ENCODE assay signal across 17 mouse cellular contexts in the genomic region with DNA sequence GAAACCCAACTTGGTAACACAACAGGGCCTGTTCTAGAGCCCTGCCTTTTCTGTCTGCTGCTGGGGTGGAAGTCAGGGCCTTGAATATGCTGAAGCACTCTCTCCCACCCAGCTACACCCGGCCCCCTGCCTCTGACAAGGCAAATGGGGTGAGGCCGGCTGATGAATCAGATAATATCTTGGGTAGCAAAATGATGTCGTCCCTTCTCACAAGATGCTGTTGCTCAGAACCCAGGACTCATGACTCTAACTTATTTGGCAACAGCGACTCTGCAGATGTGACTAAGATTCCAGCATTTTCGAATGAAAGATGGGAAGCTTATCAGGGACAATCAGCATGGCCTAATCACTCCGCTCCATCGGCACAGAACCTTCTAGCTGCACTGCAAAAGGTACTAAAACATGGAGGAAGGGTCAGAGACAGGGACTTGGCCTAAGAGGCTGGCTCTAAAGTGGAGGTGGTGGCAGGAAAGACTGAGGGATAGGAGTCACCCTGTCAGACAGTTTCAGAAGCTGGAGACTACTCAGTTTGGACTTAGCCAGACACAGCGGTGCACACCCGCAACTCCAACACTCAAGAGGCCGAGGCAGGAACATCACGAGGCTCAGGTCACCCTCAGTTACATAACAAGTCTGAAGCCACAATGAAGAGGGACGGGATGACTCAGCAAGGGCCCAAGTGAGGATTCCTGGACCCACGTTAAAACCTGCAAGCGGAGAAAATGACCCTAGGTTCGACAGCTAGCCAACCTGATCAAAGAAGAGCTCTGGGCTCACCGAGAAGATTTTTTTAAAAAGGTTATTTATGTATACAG. TPM values are rescaled to one million over a fixed set of nuclear protein-coding genes. Genes with fewer than 3 reads are reported as not detected.
DNase-seq lines count a peak whose midpoint lies in the region; ATAC-seq and TF ChIP-seq lines count a peak whose summit lies in the region.
"Had no signal": no experiment of that assay in that cellular context is flagged by ENCODE, and none has a peak within 500 bp of the region (broad histone marks: within the 10 kb centered on the region; RNA-seq: fewer than 3 reads in every experiment).

No protein-coding gene starts in this region.

- 80% methylated on average over 16 of the region's 16 CpGs for WGBS in liver, adult 2 months
- 72% methylated on average over 16 of the region's 16 CpGs for WGBS in liver, embryonic 11.5 days
- 47% methylated on average over 16 of the region's 16 CpGs for WGBS in bone marrow, adult 2 months

- H3K9me3 ChIP-seq in liver, embryonic 11.5 days (ENCODE audit: control insufficient read depth, low read length) = no peaks in the 10 kb centered on the region
- H3K9me3 ChIP-seq: limb, embryonic 13.5 days had no signal

- H3K9ac ChIP-seq in liver, adult 2 months (ENCODE audit: low read depth, low read length) = no peak overlapping the region
- H3K9ac ChIP-seq in liver, embryonic 11.5 days (ENCODE audit: low read depth, low read length) = no peak overlapping the region
- H3K9ac ChIP-seq: limb, embryonic 13.5 days had no signal

- H3K4me1 ChIP-seq in liver, adult 2 months (ENCODE audit: control insufficient read depth, insufficient read depth, low read length) = peaks cover under 1% of the 10 kb centered on the region; the same call in 1 of the 2 replicates
- H3K4me1 ChIP-seq in liver, embryonic 11.5 days (replicated peaks; ENCODE audit: control insufficient read depth, insufficient read depth, low read length) = peaks cover 35% of the 10 kb centered on the region
- peaks cover 4% of the 10 kb centered on the region; the same call in 1 of the 2 replicates for H3K4me1 ChIP-seq in bone marrow, adult 2 months (ENCODE audit: control insufficient read depth, insufficient read depth, low read length)

- H3K79me2 ChIP-seq in liver, adult 2 months (ENCODE audit: control insufficient read depth, insufficient read depth, low read length) = peaks cover 47% of the 10 kb centered on the region; the same call in 1 of the 2 replicates

- no peaks in the 10 kb centered on the region for H3K36me3 ChIP-seq in liver, adult 2 months (ENCODE audit: control insufficient read depth, insufficient read depth, low read length)
- peaks cover 16% of the 10 kb centered on the region for H3K36me3 ChIP-seq in liver, embryonic 11.5 days (ENCODE audit: control insufficient read depth, insufficient read depth, low read length)

- H3K27me3 ChIP-seq in liver, adult 2 months (ENCODE audit: control insufficient read depth, insufficient read depth, low read length) = no peaks in the 10 kb centered on the region
- no peaks in the 10 kb centered on the region for H3K27me3 ChIP-seq in liver, embryonic 11.5 days (replicated peaks; ENCODE audit: control insufficient read depth, insufficient read depth, low read length)
- H3K27me3 ChIP-seq: limb, embryonic 13.5 days had no signal

- H3K4me2 ChIP-seq in liver, embryonic 11.5 days = no peak overlapping the region
- H3K4me2 ChIP-seq: limb, embryonic 13.5 days had no signal

- no peak overlapping the region for H3K27ac ChIP-seq in liver, adult 2 months (replicated peaks; ENCODE audit: insufficient read depth, low read depth, low read length)
- no peak overlapping the region for H3K27ac ChIP-seq in liver, embryonic 11.5 days (ENCODE audit: low read depth, low read length)
- peak overlapping the region; percentile 58 for H3K27ac ChIP-seq in bone marrow, adult 2 months (ENCODE audit: control insufficient read depth, insufficient read depth, low read depth, low read length, poor library complexity)
- H3K27ac ChIP-seq: hindbrain, postnatal 0 days; kidney, postnatal 0 days; limb, embryonic 13.5 days had no signal

- no peak for TF ChIP-seq POLR2A in liver, adult 2 months (IDR thresholded peaks at IDR 0.05; ENCODE audit: extremely low read depth, insufficient read depth, low read length)
- no peak for TF ChIP-seq POLR2A in bone marrow, adult 2 months (IDR thresholded peaks at IDR 0.05; ENCODE audit: borderline replicate concordance, control insufficient read depth, low read depth, low read length)

- no peak overlapping the region for H3K4me3 ChIP-seq in liver, adult 2 months (ENCODE audit: insufficient read depth, low read depth, low read length)
- H3K4me3 ChIP-seq in liver, embryonic 11.5 days (ENCODE audit: low read depth, low read length) = no peak overlapping the region
- H3K4me3 ChIP-seq in bone marrow, adult 2 months (replicated peaks; ENCODE audit: control insufficient read depth, low read depth, low read length) = no peak overlapping the region
- H3K4me3 ChIP-seq: limb, embryonic 13.5 days had no signal

- peak; percentile 66 for DNase-seq in adrenal gland, adult 2 months
- no peak for DNase-seq in adrenal gland, postnatal 25 days
- peak; percentile 21 for DNase-seq in liver, adult 2 months (ENCODE audit: extremely low read depth, low read depth, low spot score)
- DNase-seq in liver, embryonic 11.5 days (ENCODE audit: low spot score) = no peak
- DNase-seq in ovary, postnatal 10 days (ENCODE audit: low spot score) = no peak
- DNase-seq in testis, postnatal 14 days (ENCODE audit: low spot score) = no peak
- DNase-seq: B cell, adult 2 months; heart, adult 18-20 months; heart, postnatal 14 days; layer of hippocampus, postnatal 36 days; lung, postnatal 14 days; right cerebral cortex, postnatal 14 days had no signal

- no peak for ATAC-seq in liver, embryonic 11.5 days (replicated peaks; ENCODE audit: low FRiP score)
- ATAC-seq in megakaryocyte progenitor cell, adult 5-6 weeks (replicated peaks; ENCODE audit: poor library complexity) = peak; percentile 56
- ATAC-seq: hindbrain, postnatal 0 days had no signal

- no peak for TF ChIP-seq CTCF in liver, adult 2 months (IDR thresholded peaks at IDR 0.05; ENCODE audit: low read depth, low read length)
- no peak for TF ChIP-seq CTCF in bone marrow, adult 2 months (IDR thresholded peaks at IDR 0.05; ENCODE audit: control insufficient read depth, insufficient read depth, low read length)

RNA-seq across cellular contexts. Expression of a gene that starts 13.4 kb away (rescaled TPM):
- total RNA-seq in adrenal gland, adult 2 months (2021) = 10 to 100 TPM; 43.0 to 44.0 TPM
- polyA plus RNA-seq in adrenal gland, adult 2 months (2012; rRNA removed) = 29.6 and 29.8 TPM in 2 replicates
- total RNA-seq in adrenal gland, postnatal 25 days (2021) = 61.3 and 68.1 TPM in 2 replicates
- 5.3 and 6.6 TPM in 2 replicates for total RNA-seq in liver, adult 2 months (2014; rRNA removed)
- 4.4 and 5.5 TPM in 2 replicates for polyA plus RNA-seq in liver, adult 2 months (2012; rRNA removed)
- 85.1 and 87.5 TPM in 2 replicates for polyA plus RNA-seq in liver, embryonic 11.5 days (2014; fragmentation: Nextera tagmentation; extraction: Ambion mirVana)
- polyA plus RNA-seq in bone marrow, adult 2 months (2011; ENCODE audit: insufficient read depth, insufficient read length, low replicate concordance, missing spikeins) = 83.7 and 98.4 TPM in 2 replicates
- 109 and 114 TPM in 2 replicates for total RNA-seq in megakaryocyte progenitor cell, adult 5-6 weeks (2015)
- total RNA-seq in megakaryocyte progenitor cell, adult 5-6 weeks (2017) = 222 and 314 TPM in 2 replicates

RNA-seq across cellular contexts. Expression of a gene that starts 30.3 kb away (rescaled TPM):
- total RNA-seq in adrenal gland, adult 2 months (2021) = 10 to 100 TPM; 20.4 to 26.6 TPM
- polyA plus RNA-seq in adrenal gland, adult 2 months (2012; rRNA removed) = 14.8 and 15.7 TPM in 2 replicates
- total RNA-seq in adrenal gland, postnatal 25 days (2021) = 16.2 and 16.9 TPM in 2 replicates
- total RNA-seq in liver, adult 2 months (2014; rRNA removed) = 1.2 and 2.1 TPM in 2 replicates
- 2.9 and 3.9 TPM in 2 replicates for polyA plus RNA-seq in liver, adult 2 months (2012; rRNA removed)
- 15.2 and 16.8 TPM in 2 replicates for polyA plus RNA-seq in liver, embryonic 11.5 days (2014; fragmentation: Nextera tagmentation; extraction: Ambion mirVana)
- polyA plus RNA-seq in bone marrow, adult 2 months (2011; ENCODE audit: insufficient read depth, insufficient read length, low replicate concordance, missing spikeins) = 0.84 and 2.2 TPM in 2 replicates
- 4.7 and 5.2 TPM in 2 replicates for total RNA-seq in megakaryocyte progenitor cell, adult 5-6 weeks (2015)
- 1.8 and 2.5 TPM in 2 replicates for total RNA-seq in megakaryocyte progenitor cell, adult 5-6 weeks (2017)

RNA-seq across cellular contexts. Expression of a gene that starts 47.9 kb away (rescaled TPM):
- 100 to 1,000 TPM; 156 to 170 TPM for total RNA-seq in adrenal gland, adult 2 months (2021)
- 123 and 133 TPM in 2 replicates for polyA plus RNA-seq in adrenal gland, adult 2 months (2012; rRNA removed)
- total RNA-seq in adrenal gland, postnatal 25 days (2021) = 143 and 150 TPM in 2 replicates
- 51.7 and 60.4 TPM in 2 replicates for total RNA-seq in liver, adult 2 months (2014; rRNA removed)
- 91.8 and 98.3 TPM in 2 replicates for polyA plus RNA-seq in liver, adult 2 months (2012; rRNA removed)
- polyA plus RNA-seq in liver, embryonic 11.5 days (2014; fragmentation: Nextera tagmentation; extraction: Ambion mirVana) = 440 and 448 TPM in 2 replicates
- polyA plus RNA-seq in bone marrow, adult 2 months (2011; ENCODE audit: insufficient read depth, insufficient read length, low replicate concordance, missing spikeins) = 62.7 and 99.1 TPM in 2 replicates
- total RNA-seq in megakaryocyte progenitor cell, adult 5-6 weeks (2015) = 211 and 217 TPM in 2 replicates
- 234 and 248 TPM in 2 replicates for total RNA-seq in megakaryocyte progenitor cell, adult 5-6 weeks (2017)

RNA-seq across cellular contexts. Expression of a gene that starts 56.3 kb away (rescaled TPM):
- 100 to 1,000 TPM; 120 to 130 TPM for total RNA-seq in adrenal gland, adult 2 months (2021)
- polyA plus RNA-seq in adrenal gland, adult 2 months (2012; rRNA removed) = 245 and 270 TPM in 2 replicates
- total RNA-seq in adrenal gland, postnatal 25 days (2021) = 113 and 122 TPM in 2 replicates
- 16.0 and 21.9 TPM in 2 replicates for total RNA-seq in liver, adult 2 months (2014; rRNA removed)
- polyA plus RNA-seq in liver, adult 2 months (2012; rRNA removed) = 72.4 and 79.8 TPM in 2 replicates
- polyA plus RNA-seq in liver, embryonic 11.5 days (2014; fragmentation: Nextera tagmentation; extraction: Ambion mirVana) = 138 and 145 TPM in 2 replicates
- polyA plus RNA-seq in bone marrow, adult 2 months (2011; ENCODE audit: insufficient read depth, insufficient read length, low replicate concordance, missing spikeins) = 13.8 and 27.4 TPM in 2 replicates
- total RNA-seq in megakaryocyte progenitor cell, adult 5-6 weeks (2015) = 42.0 and 48.1 TPM in 2 replicates
- total RNA-seq in megakaryocyte progenitor cell, adult 5-6 weeks (2017) = 44.1 and 50.7 TPM in 2 replicates

RNA-seq across cellular contexts. Expression of a gene that starts 58.3 kb away (rescaled TPM):
- 10 to 100 TPM; 27.6 to 44.4 TPM for total RNA-seq in adrenal gland, adult 2 months (2021)
- 128 and 140 TPM in 2 replicates for polyA plus RNA-seq in adrenal gland, adult 2 months (2012; rRNA removed)
- 37.2 and 37.3 TPM in 2 replicates for total RNA-seq in adrenal gland, postnatal 25 days (2021)
- 6.5 and 12.5 TPM in 2 replicates for total RNA-seq in liver, adult 2 months (2014; rRNA removed)
- polyA plus RNA-seq in liver, adult 2 months (2012; rRNA removed) = 32.6 and 69.6 TPM in 2 replicates
- polyA plus RNA-seq in liver, embryonic 11.5 days (2014; fragmentation: Nextera tagmentation; extraction: Ambion mirVana) = 170 and 178 TPM in 2 replicates
- 41.9 and 69.7 TPM in 2 replicates for polyA plus RNA-seq in bone marrow, adult 2 months (2011; ENCODE audit: insufficient read depth, insufficient read length, low replicate concordance, missing spikeins)
- total RNA-seq in megakaryocyte progenitor cell, adult 5-6 weeks (2015) = 46.8 and 49.6 TPM in 2 replicates
- total RNA-seq in megakaryocyte progenitor cell, adult 5-6 weeks (2017) = 147 and 151 TPM in 2 replicates

Comparison
In these comparisons a context has a peak if more than half of its experiments do, and no peak if none do; other contexts are left out.
1. DNase-seq: peak in adrenal gland, adult 2 months (single experiment) and liver, adult 2 months (single experiment); none in adrenal gland, postnatal 25 days (single experiment), liver, embryonic 11.5 days (single experiment), ovary, postnatal 10 days (single experiment) and testis, postnatal 14 days (single experiment).